Mouse (Mus musculus): Measurements from ENCODE around the gene Gm42742. TPM values are rescaled to one million over a fixed set of nuclear protein-coding genes. Genes with fewer than 3 reads are reported as not detected.

Gene Gm42742
- polyA plus RNA-seq, 1 experiment from 2014 or later, result 38.5 TPM

DNA sequence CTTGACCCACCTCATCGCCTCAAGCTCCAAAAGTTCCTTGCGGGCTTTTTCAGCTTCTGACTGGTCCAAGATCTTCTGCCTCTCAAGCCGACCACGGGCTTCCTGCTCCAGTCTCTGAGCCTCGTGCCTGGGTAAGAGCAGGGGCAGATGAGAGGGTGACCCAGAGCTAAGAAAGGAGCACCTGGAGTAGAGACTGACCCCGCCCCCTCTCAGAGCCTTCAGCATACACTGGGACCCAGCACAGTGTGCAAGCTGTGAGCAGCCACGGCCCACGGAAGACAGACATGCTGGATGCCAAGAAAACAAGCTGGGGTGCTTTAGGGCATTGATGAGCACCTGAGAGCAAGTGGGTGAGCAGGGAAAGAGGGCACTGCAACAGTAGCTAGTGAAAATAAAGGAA lies 32.1 kb downstream of the Gm42742 start:
- Histone ChIP-seq H3K9me3 (replicated peaks; ENCODE audit: control insufficient read depth, low read length) (no peaks in the 10 kb centered on the region), H3K27ac (ENCODE audit: low read length) (no peak overlapping the region), H3K4me2 (ENCODE audit: low read depth, low read length) (no peak overlapping the region), H3K27me3 (ENCODE audit: control insufficient read depth, insufficient read depth, low read length) (no peaks in the 10 kb centered on the region), H3K4me3 (ENCODE audit: low read length) (no peak overlapping the region), H3K9ac (ENCODE audit: low read length) (no peak overlapping the region), H3K4me1 (ENCODE audit: control insufficient read depth, insufficient read depth, low read length) (no peaks in the 10 kb centered on the region; the same call in 1 of the 2 replicates), H3K36me3 (ENCODE audit: control insufficient read depth, insufficient read depth) (no peaks in the 10 kb centered on the region)
- 71% methylated on average over 8 of the region's 8 CpGs for WGBS
- no peak for ATAC-seq (replicated peaks; ENCODE audit: extremely low read depth, insufficient read depth, low FRiP score)

DNA sequence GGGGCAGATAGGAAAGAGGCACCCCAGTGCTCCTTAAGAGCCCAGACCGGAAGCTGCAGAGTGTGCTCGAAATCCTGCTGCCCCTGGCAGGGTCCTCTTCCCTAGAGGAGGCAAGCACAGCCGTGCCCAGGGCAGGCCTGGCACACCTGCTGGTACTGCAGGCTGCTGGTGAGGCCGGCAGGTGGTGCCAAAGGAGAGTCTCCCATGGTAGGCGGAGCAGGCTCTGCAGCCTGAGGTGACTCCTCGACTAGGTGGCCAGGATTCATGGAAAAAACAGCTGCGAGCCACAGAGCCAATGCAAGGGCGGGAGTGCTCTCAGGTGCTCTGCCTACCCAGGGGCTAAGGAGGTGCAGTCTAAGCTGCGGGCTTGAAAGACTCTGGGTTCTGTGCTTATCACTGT lies 34.6 kb downstream of the Gm42742 start:
- ATAC-seq (replicated peaks; ENCODE audit: extremely low read depth, insufficient read depth, low FRiP score), result no peak
- Histone ChIP-seq H3K27me3 (ENCODE audit: control insufficient read depth, insufficient read depth, low read length) (no peaks in the 10 kb centered on the region), H3K36me3 (ENCODE audit: control insufficient read depth, insufficient read depth) (no peaks in the 10 kb centered on the region), H3K27ac (ENCODE audit: low read length) (no peak overlapping the region), H3K4me3 (ENCODE audit: low read length) (no peak overlapping the region), H3K9me3 (replicated peaks; ENCODE audit: control insufficient read depth, low read length) (no peaks in the 10 kb centered on the region), H3K4me2 (ENCODE audit: low read depth, low read length) (no peak overlapping the region), H3K9ac (ENCODE audit: low read length) (no peak overlapping the region), H3K4me1 (ENCODE audit: control insufficient read depth, insufficient read depth, low read length) (no peaks in the 10 kb centered on the region; the same call in 1 of the 2 replicates)
- 42% methylated on average over 9 of the region's 9 CpGs for WGBS

DNA sequence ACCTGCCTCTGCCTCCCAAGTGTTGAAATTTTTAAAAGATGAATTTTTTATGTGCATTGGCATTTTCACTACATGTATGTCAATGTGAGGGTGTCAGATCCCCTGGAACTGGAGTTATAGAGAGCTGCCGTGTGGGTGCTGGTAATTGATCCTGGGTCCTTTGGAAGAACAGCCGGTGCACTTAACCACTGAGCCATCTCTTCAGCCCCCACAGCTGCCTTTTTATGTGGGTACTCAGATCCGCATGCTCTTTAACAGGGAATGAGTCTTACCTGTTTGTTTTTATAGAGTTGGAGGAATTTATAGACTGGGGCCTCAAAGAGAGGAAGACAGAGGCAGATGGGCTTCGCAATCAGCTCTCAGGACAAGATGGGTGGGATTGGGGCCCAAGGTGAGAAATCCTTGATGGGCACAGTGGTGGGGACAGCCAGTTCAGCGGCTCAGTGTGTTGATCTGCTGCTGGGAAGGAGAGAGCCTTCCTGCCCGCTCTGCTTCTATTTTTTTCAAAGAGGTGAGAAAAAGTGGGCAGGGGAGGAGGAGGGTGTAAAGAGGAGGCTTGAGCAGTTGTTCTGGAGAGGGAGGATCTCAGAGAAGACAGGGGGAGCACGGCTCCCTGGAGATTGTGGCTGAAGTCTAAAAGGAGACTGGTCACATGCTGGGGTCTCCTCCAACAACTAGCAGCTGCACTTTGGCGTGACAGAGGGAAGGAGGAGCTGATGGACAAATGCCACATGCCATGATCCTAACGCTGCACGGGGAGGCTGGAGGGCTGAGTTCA lies 36.0 kb downstream of the Gm42742 start:
- no peak overlapping the region for H3K9ac ChIP-seq (ENCODE audit: low read length)
- H3K27ac ChIP-seq (ENCODE audit: low read length), result no peak overlapping the region
- no peaks in the 10 kb centered on the region; the same call in 1 of the 2 replicates for H3K4me1 ChIP-seq (ENCODE audit: control insufficient read depth, insufficient read depth, low read length)
- no peaks in the 10 kb centered on the region for H3K27me3 ChIP-seq (ENCODE audit: control insufficient read depth, insufficient read depth, low read length)
- no peak for ATAC-seq (replicated peaks; ENCODE audit: extremely low read depth, insufficient read depth, low FRiP score)
- peaks cover 9% of the 10 kb centered on the region for H3K36me3 ChIP-seq (ENCODE audit: control insufficient read depth, insufficient read depth)
- 36% methylated on average over 10 of the region's 10 CpGs for WGBS
- H3K4me3 ChIP-seq (ENCODE audit: low read length), result no peak overlapping the region
- H3K4me2 ChIP-seq (ENCODE audit: low read depth, low read length), result no peak overlapping the region
- no peaks in the 10 kb centered on the region for H3K9me3 ChIP-seq (replicated peaks; ENCODE audit: control insufficient read depth, low read length)

DNA sequence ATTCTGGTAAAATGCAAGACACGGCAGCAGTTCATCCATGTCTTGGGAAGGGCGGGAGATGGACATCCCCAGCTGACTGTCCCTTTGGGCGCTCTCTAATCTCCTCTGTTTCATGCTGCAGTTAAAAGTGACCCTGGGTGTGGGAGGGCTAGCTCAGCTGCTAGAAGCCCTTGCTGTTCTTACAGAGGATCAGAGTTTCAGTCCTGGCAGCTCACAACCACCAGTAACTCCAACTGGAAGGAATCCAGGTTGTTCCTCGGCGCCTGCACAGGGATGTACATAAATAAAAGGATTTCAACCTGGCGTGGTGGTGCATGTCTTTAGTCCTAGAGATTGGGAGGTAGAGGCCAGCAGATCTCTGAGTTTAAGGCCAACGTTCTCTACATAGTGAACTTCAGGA lies 37.8 kb downstream of the Gm42742 start:
- Histone ChIP-seq H3K36me3 (ENCODE audit: control insufficient read depth, insufficient read depth) (peaks cover 24% of the 10 kb centered on the region), H3K4me1 (ENCODE audit: control insufficient read depth, insufficient read depth, low read length) (no peaks in the 10 kb centered on the region; the same call in 1 of the 2 replicates), H3K4me3 (ENCODE audit: low read length) (no peak overlapping the region), H3K4me2 (ENCODE audit: low read depth, low read length) (no peak overlapping the region), H3K9me3 (replicated peaks; ENCODE audit: control insufficient read depth, low read length) (no peaks in the 10 kb centered on the region), H3K9ac (ENCODE audit: low read length) (no peak overlapping the region), H3K27ac (ENCODE audit: low read length) (no peak overlapping the region), H3K27me3 (ENCODE audit: control insufficient read depth, insufficient read depth, low read length) (no peaks in the 10 kb centered on the region)
- ATAC-seq (replicated peaks; ENCODE audit: extremely low read depth, insufficient read depth, low FRiP score), result no peak
- 78% methylated on average over 7 of the region's 7 CpGs for WGBS

DNA sequence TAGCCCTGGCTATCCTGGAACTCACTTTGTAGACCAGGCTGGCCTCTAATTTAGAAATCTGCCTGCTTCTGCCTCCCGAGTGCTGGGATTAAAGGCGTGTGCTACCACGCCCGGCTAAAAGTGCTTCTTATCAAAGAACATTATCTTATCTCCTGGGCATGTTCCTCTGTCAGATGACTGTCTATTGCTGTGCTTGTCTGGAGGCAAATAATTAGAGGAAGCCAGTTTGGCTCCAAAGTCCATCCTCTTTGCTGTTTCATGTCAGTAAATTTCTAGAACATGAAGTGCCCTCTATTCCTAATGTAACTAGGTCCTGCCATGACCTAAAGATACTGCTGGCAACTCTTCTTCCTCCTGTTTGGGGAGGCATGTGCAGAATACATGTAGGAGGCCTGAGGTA lies 38.8 kb downstream of the Gm42742 start:
- Histone ChIP-seq H3K36me3 (ENCODE audit: control insufficient read depth, insufficient read depth) (peaks cover 27% of the 10 kb centered on the region), H3K27ac (ENCODE audit: low read length) (no peak overlapping the region), H3K9me3 (replicated peaks; ENCODE audit: control insufficient read depth, low read length) (no peaks in the 10 kb centered on the region), H3K4me2 (ENCODE audit: low read depth, low read length) (no peak overlapping the region), H3K27me3 (ENCODE audit: control insufficient read depth, insufficient read depth, low read length) (no peaks in the 10 kb centered on the region), H3K9ac (ENCODE audit: low read length) (no peak overlapping the region), H3K4me3 (ENCODE audit: low read length) (no peak overlapping the region), H3K4me1 (ENCODE audit: control insufficient read depth, insufficient read depth, low read length) (peaks cover 5% of the 10 kb centered on the region)
- no peak for ATAC-seq (replicated peaks; ENCODE audit: extremely low read depth, insufficient read depth, low FRiP score)
- 63% methylated on average over 4 of the region's 4 CpGs for WGBS

DNA sequence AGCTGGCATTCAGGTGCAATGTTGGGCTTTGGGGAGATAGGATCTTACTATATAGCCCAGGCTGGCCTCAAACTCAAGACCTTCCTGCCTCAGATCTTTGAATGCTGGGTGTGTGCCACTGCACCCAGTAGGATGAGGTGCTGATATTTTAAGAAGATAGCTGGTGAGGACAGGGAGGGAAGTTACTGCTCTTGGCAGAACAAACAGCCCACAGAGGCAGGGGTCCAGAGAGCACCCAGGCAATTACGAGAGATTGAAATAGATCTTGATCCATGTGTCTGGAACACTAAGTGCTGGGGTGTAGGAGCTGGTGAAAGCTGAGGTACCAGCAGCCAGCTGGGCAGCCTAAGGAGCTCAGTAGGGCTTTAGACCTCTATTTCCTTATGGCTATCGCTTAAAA lies 39.3 kb downstream of the Gm42742 start:
- Histone ChIP-seq H3K36me3 (ENCODE audit: control insufficient read depth, insufficient read depth) (peaks cover 27% of the 10 kb centered on the region), H3K9ac (ENCODE audit: low read length) (no peak overlapping the region), H3K9me3 (replicated peaks; ENCODE audit: control insufficient read depth, low read length) (no peaks in the 10 kb centered on the region), H3K4me1 (ENCODE audit: control insufficient read depth, insufficient read depth, low read length) (peaks cover 7% of the 10 kb centered on the region), H3K27me3 (ENCODE audit: control insufficient read depth, insufficient read depth, low read length) (no peaks in the 10 kb centered on the region), H3K4me3 (ENCODE audit: low read length) (no peak overlapping the region), H3K27ac (ENCODE audit: low read length) (no peak overlapping the region), H3K4me2 (ENCODE audit: low read depth, low read length) (no peak overlapping the region)
- WGBS, result 83% methylated on average over 2 of the region's 2 CpGs
- ATAC-seq (replicated peaks; ENCODE audit: extremely low read depth, insufficient read depth, low FRiP score), result no peak

DNA sequence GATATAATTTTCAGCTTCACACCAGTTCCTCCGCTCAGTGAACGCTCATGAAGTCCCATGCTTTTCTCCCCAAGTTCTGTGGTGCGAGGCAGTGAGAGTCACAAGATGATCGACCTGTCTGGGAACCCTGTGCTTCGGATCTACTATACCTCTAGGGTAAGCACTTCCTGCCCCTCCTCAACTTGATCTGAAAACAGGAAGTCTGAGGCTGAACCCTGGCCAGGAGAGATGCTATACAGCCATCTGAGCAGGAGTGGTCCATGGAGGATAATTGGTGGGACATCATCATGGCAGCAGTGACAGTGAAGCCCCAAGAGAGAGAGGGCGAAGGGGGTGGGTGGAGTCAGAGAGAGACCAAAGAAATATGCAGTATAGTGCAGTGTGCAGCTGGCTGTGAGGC lies 42.1 kb downstream of the Gm42742 start:
- H3K4me2 ChIP-seq (ENCODE audit: low read depth, low read length), result no peak overlapping the region
- H3K4me3 ChIP-seq (ENCODE audit: low read length), result no peak overlapping the region
- WGBS, result 87% methylated on average over 6 of the region's 6 CpGs
- H3K27ac ChIP-seq (ENCODE audit: low read length), result no peak overlapping the region
- no peak for ATAC-seq (replicated peaks; ENCODE audit: extremely low read depth, insufficient read depth, low FRiP score)
- H3K9me3 ChIP-seq (replicated peaks; ENCODE audit: control insufficient read depth, low read length), result no peaks in the 10 kb centered on the region
- H3K36me3 ChIP-seq (ENCODE audit: control insufficient read depth, insufficient read depth), result peaks cover 27% of the 10 kb centered on the region
- H3K9ac ChIP-seq (ENCODE audit: low read length), result no peak overlapping the region
- no peaks in the 10 kb centered on the region for H3K27me3 ChIP-seq (ENCODE audit: control insufficient read depth, insufficient read depth, low read length)
- H3K4me1 ChIP-seq (ENCODE audit: control insufficient read depth, insufficient read depth, low read length), result peaks cover 11% of the 10 kb centered on the region

DNA sequence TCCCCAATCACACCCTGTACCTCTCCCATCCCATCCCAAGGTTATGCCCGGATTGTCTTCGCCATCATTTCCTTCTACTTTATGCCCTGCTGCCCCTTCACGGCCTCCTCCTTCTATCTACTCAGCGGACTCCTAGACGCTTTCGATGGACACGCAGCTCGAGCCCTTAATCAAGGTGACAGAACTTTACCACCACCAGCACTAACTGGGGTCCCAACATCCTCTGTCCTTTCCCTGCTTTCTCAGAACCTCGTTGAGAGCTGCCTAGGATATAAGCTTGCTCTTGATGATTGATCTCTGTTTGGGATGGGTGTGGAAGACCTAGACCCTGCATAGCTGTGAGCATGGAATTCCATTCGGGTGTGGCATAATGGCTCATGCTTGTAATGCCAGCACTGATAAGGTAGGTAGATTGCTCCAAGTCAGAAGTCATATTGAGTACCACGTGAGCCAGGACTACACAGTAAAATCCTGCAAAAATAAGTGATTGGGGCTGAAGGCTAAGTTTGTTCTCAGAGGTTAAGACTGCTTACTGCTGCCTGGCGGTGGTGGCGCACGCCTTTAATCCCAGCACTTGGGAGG lies 43.9 kb downstream of the Gm42742 start:
- peak overlapping the region; percentile 100 for H3K9ac ChIP-seq (ENCODE audit: low read length)
- 24% methylated on average over 14 of the region's 14 CpGs for WGBS

More for the DNA sequence above, 43.9 kb downstream of the Gm42742 start:
- peak overlapping the region; percentile 100 for H3K4me3 ChIP-seq (ENCODE audit: low read length)
- no peak for ATAC-seq (replicated peaks; ENCODE audit: extremely low read depth, insufficient read depth, low FRiP score)
- H3K27me3 ChIP-seq (ENCODE audit: control insufficient read depth, insufficient read depth, low read length), result no peaks in the 10 kb centered on the region
- peak overlapping the region; percentile 89 for H3K4me2 ChIP-seq (ENCODE audit: low read depth, low read length)
- H3K4me1 ChIP-seq (ENCODE audit: control insufficient read depth, insufficient read depth, low read length), result peaks cover 11% of the 10 kb centered on the region
- H3K9me3 ChIP-seq (replicated peaks; ENCODE audit: control insufficient read depth, low read length), result no peaks in the 10 kb centered on the region
- H3K36me3 ChIP-seq (ENCODE audit: control insufficient read depth, insufficient read depth), result peaks cover 27% of the 10 kb centered on the region
- peak overlapping the region; percentile 97 for H3K27ac ChIP-seq (ENCODE audit: low read length)

All from heart, embryonic 16.5 days (tissue).